Mouse (Mus musculus): ENCODE measurements around the gene Mfsd8.
"Not testable (repeated sequence)": the region's sequence is repeated elsewhere in the genome, so short reads cannot be mapped to it uniquely, and the experiment has no call there.

Gene Mfsd8

DNA sequence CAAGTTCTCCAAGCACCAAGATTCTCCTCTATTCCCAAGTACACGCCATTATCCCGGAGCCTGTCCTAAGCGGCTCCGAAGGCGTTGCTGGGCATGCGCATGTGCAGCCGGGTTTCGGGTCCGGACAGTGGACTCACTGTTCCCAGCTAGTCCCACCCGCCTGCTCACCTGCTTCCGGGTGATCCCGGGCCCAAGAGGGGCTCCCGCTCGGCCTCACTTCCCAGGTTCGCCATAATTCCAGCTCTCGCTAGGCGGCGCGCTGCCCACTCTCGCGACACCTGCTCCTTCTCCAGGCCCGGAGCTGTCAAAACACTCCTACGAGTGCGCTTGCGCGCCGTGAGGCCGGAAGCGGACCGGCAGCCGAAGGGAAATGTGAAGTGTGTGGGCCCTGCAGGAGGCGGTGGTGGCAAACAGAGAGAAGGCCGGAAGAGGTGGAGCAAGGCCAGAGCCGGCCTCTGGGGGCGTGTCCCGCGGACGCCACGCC is at the start of gene Mfsd8:
TSS of gene Mfsd8 (minus strand) at position 414 of the 484 bp plus-strand sequence.
- DNase-seq (ENCODE audit: low read depth, low spot score): peak; percentile 99

DNA sequence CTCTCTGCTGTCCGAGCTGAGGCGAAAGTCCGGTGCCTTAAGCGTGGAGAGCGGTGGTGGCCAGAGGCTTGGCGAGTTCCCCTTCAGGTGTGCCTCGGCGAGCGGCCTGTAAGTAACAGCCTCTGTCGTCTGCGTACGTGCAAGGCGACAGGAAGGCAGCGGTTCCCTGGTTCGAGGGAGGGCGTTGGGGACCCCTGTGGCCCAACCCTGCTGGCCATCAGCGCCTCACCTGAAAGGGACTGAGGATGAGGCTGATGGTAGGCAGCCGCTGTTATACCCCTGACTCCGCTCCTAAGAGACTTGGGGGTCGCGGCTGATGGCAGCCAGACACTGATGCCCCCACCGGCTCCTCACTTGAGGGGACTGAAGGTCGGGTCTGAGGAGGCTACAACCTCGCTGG is 47.6 kb upstream of the Mfsd8 start:
- peak; percentile 21 for DNase-seq (ENCODE audit: low read depth, low spot score)

DNA sequence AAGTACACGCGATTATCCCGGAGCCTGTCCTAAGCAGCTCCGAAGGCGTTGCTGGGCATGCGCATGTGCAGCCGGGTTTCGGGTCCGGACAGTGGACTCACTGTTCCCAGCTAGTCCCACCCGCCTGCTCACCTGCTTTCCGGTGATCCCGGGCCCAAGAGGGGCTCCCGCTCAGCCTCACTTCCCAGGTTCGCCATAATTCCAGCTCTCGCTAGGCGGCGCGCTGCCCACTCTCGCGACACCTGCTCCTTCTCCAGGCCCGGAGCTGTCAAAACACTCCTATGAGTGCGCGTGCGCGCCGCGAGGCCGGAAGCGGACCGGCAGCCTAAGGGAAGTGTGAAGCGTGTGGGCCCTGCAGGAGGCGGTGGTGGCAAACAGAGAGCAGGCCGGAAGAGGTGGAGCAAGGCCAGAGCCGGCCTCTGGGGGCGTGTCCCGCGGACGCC is 47.2 kb upstream of the Mfsd8 start:
- DNase-seq (ENCODE audit: low read depth, low spot score): peak; percentile 99

DNA sequence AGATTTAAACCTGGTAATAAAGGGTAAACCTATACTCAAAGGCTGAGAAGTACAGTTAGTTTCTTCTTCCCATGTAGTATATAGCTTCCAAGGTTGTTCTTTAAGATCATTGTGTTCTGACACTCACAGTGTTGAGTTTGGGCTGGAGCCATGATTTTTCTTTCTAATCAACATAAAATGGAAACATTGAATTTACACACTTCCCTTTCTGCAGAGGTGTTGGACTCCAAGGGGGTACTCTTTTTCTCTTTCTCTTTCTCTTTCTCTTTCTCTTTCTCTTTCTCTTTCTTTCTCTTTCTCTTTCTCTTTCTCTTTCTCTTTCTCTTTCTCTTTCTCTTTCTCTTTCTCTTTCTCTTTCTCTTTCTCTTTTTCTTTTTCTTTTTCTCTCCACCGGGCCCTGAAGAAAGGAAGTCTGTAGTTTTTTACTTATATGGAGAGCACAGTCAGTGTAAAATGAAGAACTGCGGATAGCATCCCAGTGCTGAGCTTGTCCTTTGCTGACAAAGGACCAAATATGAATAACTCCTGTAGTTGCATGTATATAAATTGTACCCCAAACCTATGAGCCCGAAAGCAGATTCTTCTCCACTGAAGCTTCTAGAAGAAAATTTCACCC is 6.5 kb upstream of the Mfsd8 start:
- DNase-seq (ENCODE audit: low read depth, low spot score): not testable (repeated sequence)

DNA sequence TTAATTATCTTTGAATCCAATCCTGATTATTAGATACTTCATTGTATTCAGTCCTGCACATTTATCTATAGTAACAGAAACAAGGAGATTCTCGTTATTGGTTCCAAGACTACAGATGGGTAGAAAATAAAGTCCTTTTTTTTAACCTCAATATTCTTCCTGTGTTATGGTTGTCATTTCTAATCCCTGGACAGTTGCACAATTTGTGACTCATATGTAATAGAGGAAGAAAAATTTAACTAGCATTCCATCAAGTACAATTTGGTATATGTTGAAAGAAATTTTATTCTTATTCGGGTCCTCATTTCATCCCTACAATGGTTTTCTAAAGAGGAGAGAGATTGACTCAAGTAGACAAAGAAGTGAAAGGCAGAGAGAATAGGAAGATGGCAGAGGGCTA is 1.2 kb upstream of the Mfsd8 start:
- DNase-seq (ENCODE audit: low read depth, low spot score): not testable (repeated sequence)

DNA sequence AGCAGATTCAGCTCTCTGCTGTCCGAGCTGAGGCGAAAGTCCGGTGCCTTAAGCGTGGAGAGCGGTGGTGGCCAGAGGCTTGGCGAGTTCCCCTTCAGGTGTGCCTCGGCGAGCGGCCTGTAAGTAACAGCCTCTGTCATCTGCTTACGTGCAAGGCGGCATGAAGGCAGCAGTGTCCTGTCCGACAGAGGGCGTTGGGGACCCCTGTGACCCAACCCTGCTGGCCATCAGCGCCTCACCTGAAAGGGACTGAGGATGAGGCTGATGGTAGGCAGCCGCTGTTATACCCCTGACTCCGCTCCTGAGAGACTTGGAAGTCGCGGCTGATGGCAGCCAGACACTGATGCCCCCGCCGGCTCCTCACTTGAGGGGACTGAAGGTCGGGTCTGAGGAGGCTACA is 332 bp upstream of the Mfsd8 start:
- DNase-seq (ENCODE audit: low read depth, low spot score): peak; percentile 33

DNA sequence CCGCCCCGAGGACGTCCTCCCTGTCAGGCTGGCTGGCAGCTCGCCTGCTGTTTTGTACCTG is 101 bp upstream of the Mfsd8 start, which contains the start of gene Abhd18:
TSS of gene Abhd18 (plus strand) at position 14 of the 61 bp plus-strand sequence.
- DNase-seq (ENCODE audit: low read depth, low spot score): not testable (repeated sequence)

DNA sequence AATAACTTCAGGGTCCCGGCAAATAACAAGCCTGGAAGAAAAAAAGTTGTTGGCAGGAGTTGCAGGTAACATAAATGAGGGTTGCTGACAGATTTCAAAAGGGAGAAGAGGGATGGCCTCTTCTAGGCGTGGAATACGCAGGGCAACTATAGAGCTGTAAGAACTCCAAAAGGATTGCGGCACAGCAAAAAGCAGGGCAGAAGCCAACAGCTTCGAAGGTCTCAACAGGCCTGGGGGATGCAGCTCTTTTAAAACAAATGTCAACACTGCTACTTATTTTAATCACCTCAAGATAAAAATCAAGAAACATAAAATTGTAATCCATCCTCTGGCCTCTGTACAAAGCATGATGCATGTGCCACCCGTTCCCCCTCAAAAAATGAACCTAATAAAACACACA is 1.2 kb downstream of the Mfsd8 start:
- not testable (repeated sequence) for DNase-seq (ENCODE audit: low read depth, low spot score)

DNA sequence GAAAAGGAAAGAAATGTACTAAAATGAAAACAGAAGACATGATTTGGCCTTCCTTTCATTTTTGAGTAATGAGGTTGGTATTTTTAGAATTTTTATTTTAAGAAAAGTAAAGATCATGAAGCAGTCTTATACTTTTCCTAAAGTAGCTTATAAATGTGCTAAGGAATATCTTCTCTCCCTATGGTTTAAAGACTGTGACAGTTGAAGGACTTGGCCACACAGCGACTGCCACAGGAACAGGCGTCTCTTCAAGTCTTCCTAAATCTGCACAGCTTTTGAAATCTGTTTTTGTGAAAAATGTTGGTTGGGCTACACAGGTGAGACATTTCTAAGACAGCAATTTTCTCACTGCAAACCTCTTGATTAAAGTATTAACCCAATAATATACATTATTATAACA is 33.4 kb downstream of the Mfsd8 start:
- DNase-seq (ENCODE audit: low read depth, low spot score): no peak

DNA sequence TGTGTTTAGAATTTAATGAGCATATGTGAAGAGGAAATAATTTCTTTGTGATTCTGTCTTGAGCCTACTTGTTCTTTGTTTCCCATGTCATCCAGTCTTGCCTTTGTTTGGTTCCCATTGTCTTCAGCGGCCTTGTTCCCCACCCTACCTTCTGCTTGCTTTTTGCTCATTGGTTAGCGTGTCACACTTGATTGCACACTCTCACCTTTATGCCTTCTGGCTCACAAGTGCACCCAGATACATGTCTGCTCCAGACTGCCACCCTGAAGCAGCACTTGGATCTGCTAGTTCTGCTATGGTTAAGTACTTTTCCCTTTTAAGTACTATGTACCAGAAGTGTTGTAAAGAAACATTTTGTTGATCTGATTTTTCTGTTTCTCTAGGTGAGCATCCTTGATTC is 36.8 kb downstream of the Mfsd8 start:
- DNase-seq (ENCODE audit: low read depth, low spot score): peak; percentile 19

DNA sequence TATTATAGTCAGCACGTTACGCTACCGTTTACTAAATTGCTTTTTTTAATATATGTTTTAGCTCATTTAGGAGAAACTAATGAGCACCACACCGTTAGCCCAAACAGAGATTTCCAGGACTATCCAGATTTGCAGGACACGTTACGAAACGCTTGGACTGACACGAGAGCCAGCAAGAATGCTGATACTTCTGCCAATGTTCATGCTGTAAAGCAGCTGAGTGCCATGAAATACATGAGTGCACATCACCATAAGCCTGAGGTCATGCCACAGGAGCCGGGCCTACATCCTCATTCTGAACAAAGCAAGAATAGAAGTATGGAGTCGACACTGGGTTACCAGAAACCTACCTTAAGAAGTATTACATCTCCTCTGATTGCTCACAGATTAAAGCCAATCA is 38.0 kb downstream of the Mfsd8 start:
- no peak for DNase-seq (ENCODE audit: low read depth, low spot score)

DNA sequence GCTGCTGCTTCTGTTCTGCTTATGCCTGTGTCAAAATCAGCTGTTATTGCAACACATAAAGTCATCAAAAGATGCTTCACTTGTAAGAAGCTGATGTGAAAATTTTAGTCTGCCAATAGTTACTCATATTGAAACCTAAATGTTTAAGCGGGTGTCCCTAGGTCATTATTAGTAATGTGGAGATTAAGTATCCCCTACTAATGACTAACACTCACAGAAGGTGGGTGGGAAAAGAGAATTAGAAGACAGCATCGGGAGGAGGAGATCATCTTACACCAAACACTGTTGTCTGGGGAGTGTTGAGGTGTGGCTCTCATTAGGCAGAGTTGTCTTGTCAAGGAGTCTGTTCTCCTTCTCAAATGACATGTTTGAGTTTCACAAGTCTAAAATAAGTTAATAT is 39.8 kb downstream of the Mfsd8 start:
- no peak for DNase-seq (ENCODE audit: low read depth, low spot score)

DNA sequence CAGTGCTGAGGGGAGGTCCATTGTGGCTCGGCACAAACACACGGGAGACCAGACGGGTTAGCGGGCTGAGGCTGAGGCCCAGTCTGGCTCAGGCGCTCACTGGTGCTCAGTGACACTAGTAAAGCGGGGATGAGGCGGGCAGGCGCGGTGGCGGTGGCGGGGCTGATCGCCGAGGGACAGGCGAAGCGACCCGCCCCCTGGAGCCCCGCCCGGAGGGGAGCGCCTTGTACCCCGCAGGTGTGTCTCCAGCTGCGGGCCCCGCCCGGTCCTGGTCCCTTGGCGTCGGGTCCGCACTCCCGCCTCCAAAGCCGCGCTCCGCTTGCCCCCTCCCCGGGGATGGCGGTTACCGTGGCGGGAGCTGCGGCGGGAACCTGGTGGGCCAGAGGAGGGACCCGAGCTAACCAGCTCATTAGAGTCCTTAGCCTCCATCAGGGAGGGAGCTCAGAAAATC is 46.3 kb downstream of the Mfsd8 start:
- DNase-seq (ENCODE audit: low read depth, low spot score): peak; percentile 81

DNA sequence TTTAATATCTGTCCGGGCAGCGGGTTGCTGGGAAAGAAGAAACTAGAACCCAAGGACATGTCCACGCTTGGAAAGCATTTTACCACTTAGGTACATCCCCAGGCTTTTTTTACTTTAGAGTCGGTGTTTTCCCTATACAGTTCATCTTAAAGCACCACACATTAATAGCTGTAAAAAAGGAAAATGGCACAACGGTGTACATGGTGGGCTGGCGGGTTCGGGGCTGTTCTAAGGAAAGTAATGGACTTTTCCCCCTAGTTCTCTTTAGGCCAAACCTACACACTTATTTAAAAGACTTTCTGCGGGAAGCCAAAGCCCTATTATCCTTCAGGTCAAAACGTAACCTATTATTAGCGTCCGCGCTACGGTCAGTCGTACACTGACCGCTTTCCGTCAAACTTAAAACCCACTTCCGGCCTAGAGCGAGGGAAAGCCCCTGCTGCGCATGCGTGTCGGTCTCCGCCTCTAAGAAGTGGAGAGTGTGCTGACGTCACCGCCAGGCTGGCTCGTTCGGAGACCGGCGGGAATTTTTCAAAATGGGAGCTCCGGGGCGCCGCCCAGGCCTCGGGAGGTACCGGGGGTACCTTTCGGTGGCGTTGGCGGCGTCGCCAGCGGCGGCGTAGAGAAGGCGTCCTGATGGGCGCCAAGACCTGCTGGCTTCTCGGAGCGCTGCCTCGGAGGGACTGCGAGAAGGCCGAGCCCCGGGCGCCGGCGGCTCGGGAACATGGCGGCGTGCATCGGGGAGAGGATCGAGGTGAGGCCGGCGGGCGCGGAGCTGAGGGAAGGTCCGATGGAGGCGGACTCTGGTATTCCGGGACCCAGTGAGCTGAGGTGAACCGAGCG is 46.9 kb downstream of the Mfsd8 start, which contains the start of gene Plk4:
TSS of gene Plk4 (plus strand) at position 490 of the 843 bp plus-strand sequence.
- DNase-seq (ENCODE audit: low read depth, low spot score): peak; percentile 96

DNA sequence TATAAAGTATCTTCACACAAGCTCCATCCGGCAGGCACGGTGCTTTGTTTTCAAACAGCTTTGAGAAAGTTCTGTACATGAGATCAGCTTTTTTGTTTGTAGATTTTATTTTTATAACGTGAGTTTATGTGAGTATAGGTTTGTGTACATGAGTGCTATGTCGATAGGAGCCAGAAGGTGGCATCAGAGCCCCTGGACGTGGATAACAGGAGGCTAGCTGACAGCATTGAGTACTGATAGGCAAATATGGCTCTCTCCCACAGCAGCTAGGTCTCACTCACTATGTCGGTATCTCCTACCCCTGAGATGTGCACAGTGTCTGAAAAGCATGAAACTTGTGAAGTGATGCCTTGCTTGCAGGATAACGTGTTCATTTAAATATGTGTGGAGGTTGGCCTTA is 48.2 kb downstream of the Mfsd8 start:
- peak; percentile 75 for DNase-seq (ENCODE audit: low read depth, low spot score)

DNA sequence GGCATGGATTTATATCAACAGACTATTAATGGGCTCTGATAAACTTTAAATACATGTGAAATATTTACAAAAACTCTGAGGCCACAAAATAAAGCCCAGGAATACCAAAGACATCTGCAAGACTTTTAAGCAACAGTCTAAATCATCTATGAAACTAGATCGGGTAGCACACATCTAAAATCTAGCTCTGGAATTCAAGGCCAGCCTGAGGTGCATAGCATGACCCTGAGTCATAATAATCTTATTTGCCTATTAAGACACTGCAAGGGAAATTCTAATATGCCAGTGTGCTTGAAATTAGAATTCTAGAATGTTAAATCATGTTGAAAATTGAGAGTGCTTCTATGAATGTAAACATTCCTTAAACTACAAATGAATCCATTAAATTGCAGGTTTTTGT is 48.6 kb downstream of the Mfsd8 start:
- no peak for DNase-seq (ENCODE audit: low read depth, low spot score)

DNA sequence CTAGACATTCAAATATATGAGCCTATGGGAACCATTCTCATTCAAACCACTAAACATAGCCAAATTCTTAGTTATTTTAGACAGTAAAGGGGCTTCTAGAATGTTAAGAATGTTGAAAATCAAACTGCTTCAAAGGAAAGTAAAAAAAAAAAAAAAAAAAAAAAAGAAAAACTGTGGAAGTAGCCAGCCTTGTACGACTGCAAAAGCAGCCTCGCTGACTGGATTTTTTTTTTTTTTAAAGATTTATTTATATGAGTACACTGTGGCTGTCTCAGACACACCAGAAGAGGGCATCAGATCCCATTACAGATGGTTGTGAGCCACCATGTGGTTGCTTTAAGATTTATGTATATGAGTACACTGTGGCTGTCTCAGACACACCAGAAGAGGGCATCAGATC is 52.9 kb downstream of the Mfsd8 start:
- no peak for DNase-seq (ENCODE audit: low read depth, low spot score)

All from ZHBTc4 (cell line).